Mouse (Mus musculus) neural tube, embryonic 11.5 days (tissue): ENCODE measurements around the gene Dip2b. TPM values are rescaled to one million over a fixed set of nuclear protein-coding genes. Genes with fewer than 3 reads are reported as not detected.

Source experiments
- ATAC-seq: fragments of 200-750 bp; cut with Nextera tagmentation; 2 replicates; pipeline ENCODE4 v1.8.0; 2017; ENCODE audit warnings: moderate number of reproducible peaks, mild to moderate bottlenecking, moderate TSS enrichment, moderate library complexity; ENCODE audit not compliant: insufficient read depth, low FRiP score, low TSS enrichment
- DNase-seq: peaks from one replicate; pipeline ENCODE4 v3.0.0-alpha.2; 2015; ENCODE audit warnings: low spot score
- H3K27ac ChIP-seq: fragments of 300-500 bp; sonication (generic); 2 replicates; pipeline ENCODE4 v1.5.1; 2014; ENCODE audit warnings: low read depth, mild to moderate bottlenecking, low read length
- H3K27me3 ChIP-seq: fragments of 300-500 bp; sonication (generic); 2 replicates; pipeline ENCODE4 v1.6.1; 2014; ENCODE audit warnings: mild to moderate bottlenecking, low read length, mixed read lengths; ENCODE audit not compliant: control insufficient read depth, insufficient read depth
- H3K36me3 ChIP-seq: fragments of 300-500 bp; sonication (generic); 2 replicates; pipeline ENCODE4 v1.6.1; 2014; ENCODE audit warnings: mild to moderate bottlenecking, low read length, moderate library complexity, mixed read lengths; ENCODE audit not compliant: control insufficient read depth, insufficient read depth
- H3K4me1 ChIP-seq: fragments of 300-500 bp; sonication (generic); 2 replicates; pipeline ENCODE4 v1.6.1; 2014; ENCODE audit warnings: low read length, mixed read lengths; ENCODE audit not compliant: control insufficient read depth, insufficient read depth
- H3K4me2 ChIP-seq: fragments of 300-500 bp; sonication (generic); 2 replicates; pipeline ENCODE4 v1.6.1; 2014; ENCODE audit warnings: low read depth, mild to moderate bottlenecking, moderate library complexity
- H3K4me3 ChIP-seq: fragments of 300-500 bp; sonication (generic); 2 replicates; pipeline ENCODE4 v1.5.1; 2014; ENCODE audit warnings: low read depth, low read length
- H3K9ac ChIP-seq: fragments of 300-500 bp; sonication (generic); 2 replicates; pipeline ENCODE4 v1.6.1; 2014; ENCODE audit warnings: mild to moderate bottlenecking, low read length
- H3K9me3 ChIP-seq: fragments of 300-500 bp; sonication (generic); 2 replicates; pipeline ENCODE4 v1.6.1; 2016; ENCODE audit warnings: low read length; ENCODE audit not compliant: control insufficient read depth
- WGBS: fragments of 180-500 bp; shearing (Covaris S2); extraction: QIAGEN DNeasy Blood & Tissue Kit; methylation state at CpG from one replicate; pipeline ENCODE4 v1.1.7; 2014; 5-methylcytosine and 5-hydroxymethylcytosine counted together
- polyA plus RNA-seq: library from polyadenylated mRNA; unstranded; fragments of >200 nt; fragmentation: Nextera tagmentation; extraction: Ambion mirVana; gene quantifications from 2 replicates; pipeline ENCODE4 v1.2.1, GENCODE M21; 2014

Gene Dip2b
- polyA plus RNA-seq, 1 experiment from 2014 or later, result 27.9 TPM

DNA sequence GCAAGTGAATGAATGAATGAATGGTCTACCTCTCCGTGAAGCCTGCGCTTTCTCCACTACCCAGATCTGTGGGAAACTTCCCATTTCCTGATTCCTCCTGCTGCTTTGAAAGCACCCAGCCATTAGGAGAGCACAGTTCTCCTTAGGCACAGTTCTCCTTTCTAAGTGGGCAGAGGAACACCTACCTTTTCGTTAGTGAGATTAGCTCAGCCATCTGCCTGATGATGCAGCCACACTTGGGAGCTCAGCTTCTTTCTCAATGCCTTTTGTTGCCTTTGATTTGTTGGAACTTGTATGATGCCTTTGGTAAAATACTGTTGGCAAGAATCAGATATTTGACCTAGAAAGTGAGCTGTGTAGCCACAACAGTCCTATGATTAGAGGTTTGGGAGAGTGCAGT lies 71.5 kb downstream of the Dip2b start:
- WGBS, result 72% methylated on average over 3 of the region's 3 CpGs
- Histone ChIP-seq H3K9me3 (no peaks in the 10 kb centered on the region), H3K4me3 (no peak overlapping the region), H3K9ac (no peak overlapping the region), H3K27ac (no peak overlapping the region), H3K4me2 (no peak overlapping the region), H3K36me3 (no peaks in the 10 kb centered on the region), H3K4me1 (peaks cover 21% of the 10 kb centered on the region), H3K27me3 (no peaks in the 10 kb centered on the region)
- DNase-seq, result no peak
- no peak for ATAC-seq

DNA sequence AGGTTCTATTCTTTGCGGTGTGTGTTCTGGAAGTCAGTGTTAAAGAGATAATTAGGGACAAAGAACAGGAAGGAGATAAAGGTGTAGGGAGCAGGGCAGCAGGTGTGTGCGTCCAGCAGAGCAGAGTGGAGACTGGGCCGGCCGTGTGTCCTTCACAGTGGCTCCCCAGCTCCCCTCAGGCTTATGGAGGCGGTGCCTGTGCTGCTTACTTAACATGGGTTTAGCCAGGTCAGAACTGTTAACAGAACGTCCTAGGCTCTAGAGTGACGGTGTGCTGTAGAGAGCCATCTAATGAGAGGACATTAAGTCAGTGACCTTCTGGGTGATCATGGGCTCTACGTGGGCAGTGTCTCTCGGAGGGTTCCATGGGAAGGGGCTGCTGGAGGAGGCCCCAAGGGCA lies 73.4 kb downstream of the Dip2b start:
- H3K4me3 ChIP-seq, result no peak overlapping the region
- no peaks in the 10 kb centered on the region for H3K9me3 ChIP-seq
- H3K36me3 ChIP-seq, result no peaks in the 10 kb centered on the region
- ATAC-seq (no peak), DNase-seq (no peak)
- H3K9ac ChIP-seq, result no peak overlapping the region
- 76% methylated on average over 9 of the region's 9 CpGs for WGBS
- H3K27me3 ChIP-seq, result no peaks in the 10 kb centered on the region
- no peak overlapping the region for H3K4me2 ChIP-seq
- no peak overlapping the region for H3K27ac ChIP-seq
- peaks cover 21% of the 10 kb centered on the region for H3K4me1 ChIP-seq

DNA sequence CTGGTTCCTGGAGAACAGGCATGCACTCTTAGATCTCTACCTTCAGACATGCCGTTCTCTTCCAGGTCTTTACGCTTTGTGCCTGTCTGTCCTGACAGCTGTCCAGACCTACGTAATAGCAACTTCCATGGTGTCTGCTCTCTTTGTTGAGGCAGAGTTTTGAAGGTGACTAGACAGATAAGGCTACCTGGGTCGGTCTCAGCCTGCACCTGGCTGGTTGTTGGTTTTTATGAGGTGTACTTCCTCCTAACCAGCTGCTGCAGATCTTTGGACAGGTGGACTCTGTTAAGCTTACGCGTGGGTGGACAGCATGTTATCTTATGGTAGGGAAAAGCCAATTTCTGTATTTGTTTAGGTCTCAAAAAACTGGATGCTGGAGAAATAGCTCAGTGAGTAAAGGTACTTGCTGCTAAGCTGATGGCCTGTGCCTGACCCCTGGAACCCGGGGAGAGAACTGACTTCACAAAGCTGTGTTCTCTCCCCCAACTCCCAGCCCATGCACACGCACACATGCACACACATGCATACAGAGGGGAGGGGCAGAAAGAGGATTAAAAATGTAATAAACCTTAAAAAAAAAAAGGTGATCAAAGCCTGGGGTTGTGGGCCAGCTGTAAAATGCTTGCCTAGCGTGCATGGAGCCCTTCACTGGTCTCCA lies 74.0 kb downstream of the Dip2b start:
- Histone ChIP-seq H3K27me3 (no peaks in the 10 kb centered on the region), H3K4me1 (peaks cover 21% of the 10 kb centered on the region), H3K36me3 (no peaks in the 10 kb centered on the region), H3K27ac (no peak overlapping the region), H3K4me3 (no peak overlapping the region), H3K9ac (no peak overlapping the region), H3K9me3 (no peaks in the 10 kb centered on the region), H3K4me2 (no peak overlapping the region)
- WGBS, result 83% methylated on average over 9 of the region's 9 CpGs
- ATAC-seq (no peak), DNase-seq (no peak)

DNA sequence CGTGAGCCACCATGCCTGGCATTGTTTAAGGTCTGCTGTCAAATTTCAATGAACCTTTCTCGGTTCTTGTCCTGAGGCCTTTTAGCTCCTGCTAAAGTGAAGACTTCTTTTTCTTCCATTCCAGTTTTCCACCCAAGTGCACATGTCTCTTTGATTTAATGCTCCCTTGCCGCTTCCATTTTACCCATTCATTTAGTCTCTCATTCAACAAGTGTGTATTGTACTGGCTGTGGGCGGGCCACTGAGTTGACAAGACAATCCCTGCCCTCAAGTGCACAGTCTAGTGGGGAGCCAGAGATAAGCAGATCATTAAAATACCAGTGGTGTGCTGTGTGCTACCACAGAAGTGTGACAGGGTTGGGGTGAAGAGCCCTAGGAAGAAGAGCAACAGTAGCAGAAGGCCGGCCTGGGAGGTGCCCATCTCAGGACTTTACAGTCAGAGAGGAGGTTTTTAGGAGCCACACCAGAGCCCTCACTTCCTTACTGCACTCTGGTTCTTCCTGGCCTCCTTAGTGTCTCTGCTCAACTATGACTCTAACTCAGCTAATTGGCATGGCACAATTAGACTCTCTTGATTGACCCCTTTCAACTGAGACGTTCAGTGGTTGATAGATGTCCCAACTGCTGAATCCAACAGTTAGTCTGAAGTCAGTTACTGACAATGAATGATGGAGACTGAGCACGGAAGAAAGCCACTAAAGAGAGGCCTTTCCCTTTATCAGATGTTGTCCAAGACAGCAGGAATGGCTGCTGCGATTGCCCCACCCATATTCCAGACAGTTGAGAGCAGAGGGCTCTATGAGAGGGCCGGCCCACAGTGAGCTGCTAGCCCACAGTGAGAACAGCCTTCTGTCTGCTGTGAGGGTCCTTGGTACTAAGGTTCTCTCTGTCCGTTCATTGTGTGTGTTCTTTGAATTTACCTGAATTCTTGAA lies 75.1 kb downstream of the Dip2b start:
- Histone ChIP-seq H3K9me3 (no peaks in the 10 kb centered on the region), H3K27ac (0 out of 2 replicates have a peak overlapping the region, but pooled peaks have one; percentile 15), H3K4me1 (peaks cover 21% of the 10 kb centered on the region), H3K4me3 (no peak overlapping the region), H3K36me3 (no peaks in the 10 kb centered on the region), H3K4me2 (no peak overlapping the region), H3K9ac (no peak overlapping the region), H3K27me3 (no peaks in the 10 kb centered on the region)
- 36% methylated on average over 10 of the region's 10 CpGs for WGBS
- peak; percentile 53 for DNase-seq
- peak; percentile 91 for ATAC-seq

DNA sequence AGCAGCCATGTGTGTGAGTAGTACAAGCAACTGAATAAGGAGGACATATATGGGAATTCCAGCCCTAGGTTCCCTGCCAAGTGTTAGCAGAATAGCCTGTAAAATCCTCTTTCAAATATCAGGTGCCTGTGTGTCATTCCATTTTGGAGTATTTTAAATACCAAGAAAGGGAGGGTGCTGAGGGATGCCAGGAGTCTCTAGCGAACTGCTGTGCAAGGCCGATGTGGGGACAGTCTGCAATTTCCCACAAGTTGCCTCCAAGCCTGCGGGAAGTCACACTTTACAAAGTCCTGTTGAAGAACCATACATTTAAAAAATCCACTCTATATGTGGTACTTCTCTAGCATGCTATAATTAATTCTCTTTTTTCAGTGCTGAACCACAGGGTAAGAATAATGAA lies 77.0 kb downstream of the Dip2b start:
- 95% methylated on average over 3 of the region's 3 CpGs for WGBS
- DNase-seq (no peak), ATAC-seq (no peak)
- H3K4me3 ChIP-seq, result no peak overlapping the region
- H3K36me3 ChIP-seq, result no peaks in the 10 kb centered on the region
- no peaks in the 10 kb centered on the region for H3K27me3 ChIP-seq
- H3K4me2 ChIP-seq, result no peak overlapping the region
- H3K9me3 ChIP-seq, result no peaks in the 10 kb centered on the region
- H3K4me1 ChIP-seq, result peaks cover 21% of the 10 kb centered on the region
- H3K27ac ChIP-seq, result no peak overlapping the region
- H3K9ac ChIP-seq, result no peak overlapping the region

DNA sequence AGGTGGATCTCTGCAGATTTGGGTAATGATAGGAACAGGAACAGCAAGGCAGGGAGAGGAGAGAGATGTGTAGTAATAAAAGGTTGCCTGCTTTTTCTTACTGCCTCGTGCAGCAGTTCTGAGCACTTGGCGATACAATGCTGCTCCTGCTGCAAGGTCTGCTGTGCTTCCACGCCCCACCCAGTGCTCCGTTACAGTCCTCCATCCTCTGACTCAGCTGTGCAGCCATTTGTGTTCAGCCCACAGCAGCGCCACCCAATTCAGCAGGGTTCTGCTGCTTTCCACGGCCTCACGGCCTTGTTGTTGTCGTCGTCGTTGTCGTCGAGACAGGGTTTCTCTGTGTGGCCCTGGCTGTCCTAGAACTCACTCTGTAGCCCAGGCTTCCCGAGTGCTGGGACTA lies 77.9 kb downstream of the Dip2b start:
- Histone ChIP-seq H3K9ac (no peak overlapping the region), H3K4me1 (peaks cover 21% of the 10 kb centered on the region), H3K27ac (no peak overlapping the region), H3K36me3 (no peaks in the 10 kb centered on the region), H3K27me3 (no peaks in the 10 kb centered on the region), H3K9me3 (no peaks in the 10 kb centered on the region), H3K4me2 (no peak overlapping the region), H3K4me3 (no peak overlapping the region)
- ATAC-seq (no peak), DNase-seq (no peak)
- 86% methylated on average over 13 of the region's 13 CpGs for WGBS

DNA sequence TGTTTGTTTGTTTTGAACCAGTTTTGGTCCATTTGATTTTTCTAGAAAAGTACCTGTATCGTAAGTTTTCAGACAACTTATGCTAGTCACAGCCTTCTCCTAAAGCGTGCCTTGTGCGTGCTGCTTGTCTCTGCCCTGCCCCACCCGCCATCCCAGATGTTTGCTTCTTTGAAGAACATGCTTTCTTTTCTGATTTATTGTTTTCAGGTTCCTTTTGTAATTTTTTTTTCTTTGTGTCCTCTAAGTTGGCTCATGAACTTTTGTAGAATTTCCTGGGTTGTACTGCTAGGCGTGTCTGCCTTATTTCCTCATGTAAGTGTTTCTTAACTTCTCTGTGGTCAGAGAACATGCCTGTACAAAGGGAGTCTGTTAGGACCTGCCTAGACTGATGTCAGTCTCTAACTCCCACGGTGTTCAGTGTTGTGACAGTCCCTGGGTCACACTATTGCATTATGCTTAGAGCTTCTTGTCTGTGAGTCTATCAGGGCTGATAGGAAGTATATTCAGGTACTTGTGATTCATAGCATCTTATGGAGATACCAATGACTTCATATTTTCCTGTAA lies 80.8 kb downstream of the Dip2b start:
- no peak overlapping the region for H3K9ac ChIP-seq
- no peak overlapping the region for H3K4me3 ChIP-seq
- no peaks in the 10 kb centered on the region for H3K9me3 ChIP-seq
- ATAC-seq (no peak), DNase-seq (no peak)
- no peaks in the 10 kb centered on the region for H3K27me3 ChIP-seq
- no peaks in the 10 kb centered on the region for H3K36me3 ChIP-seq
- H3K4me2 ChIP-seq, result no peak overlapping the region
- H3K4me1 ChIP-seq, result peaks cover 2% of the 10 kb centered on the region
- 85% methylated on average over 6 of the region's 6 CpGs for WGBS
- H3K27ac ChIP-seq, result no peak overlapping the region

DNA sequence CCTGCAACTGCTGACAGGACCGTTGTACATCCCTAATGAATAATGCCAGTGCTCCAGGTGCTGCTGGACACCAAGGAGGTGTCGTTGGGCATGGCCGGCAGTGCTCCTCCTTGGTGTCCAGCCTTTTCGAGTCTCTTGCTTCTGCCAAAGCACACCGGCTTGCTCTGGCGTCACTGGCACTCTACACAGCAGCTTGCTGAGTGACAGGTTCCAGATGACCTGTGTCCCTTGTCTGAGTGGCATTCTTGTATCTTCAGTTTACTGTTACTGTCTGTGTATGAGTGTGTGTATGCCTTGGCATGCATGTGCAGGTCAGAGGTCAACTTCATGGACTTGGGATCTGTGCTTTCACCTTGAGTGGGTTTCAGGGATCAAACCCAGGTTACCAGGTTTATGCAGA lies 83.0 kb downstream of the Dip2b start:
- no peaks in the 10 kb centered on the region for H3K27me3 ChIP-seq
- H3K4me2 ChIP-seq, result no peak overlapping the region
- H3K36me3 ChIP-seq, result no peaks in the 10 kb centered on the region
- no peak overlapping the region for H3K4me3 ChIP-seq
- 90% methylated on average over 6 of the region's 6 CpGs for WGBS
- no peak for DNase-seq
- peaks cover 4% of the 10 kb centered on the region; the same call in 1 of the 2 replicates for H3K4me1 ChIP-seq
- H3K9ac ChIP-seq, result no peak overlapping the region
- no peak for ATAC-seq
- no peak overlapping the region for H3K27ac ChIP-seq
- no peaks in the 10 kb centered on the region for H3K9me3 ChIP-seq
